Mouse (Mus musculus) gastrocnemius, postnatal 10 days (tissue): ENCODE results near the gene Itgb4. TPM values are rescaled to one million over a fixed set of nuclear protein-coding genes. Genes with fewer than 3 reads are reported as not detected.
A peak's percentile ranks its signal among the peaks of the same experiment; 100 is the strongest.

Source experiments
- DNase-seq: peaks from one replicate; pipeline ENCODE4 v3.0.0; 2021; ENCODE audit warnings: mixed read lengths
- total RNA-seq, 2 experiments: library from RNA; stranded (reverse); gene quantifications; 2 replicates each; pipeline ENCODE4 v1.2.3; 2021

The Itgb4 gene
- total RNA-seq, 2 experiments from 2014 or later, result 4.6 to 4.9 TPM

DNA sequence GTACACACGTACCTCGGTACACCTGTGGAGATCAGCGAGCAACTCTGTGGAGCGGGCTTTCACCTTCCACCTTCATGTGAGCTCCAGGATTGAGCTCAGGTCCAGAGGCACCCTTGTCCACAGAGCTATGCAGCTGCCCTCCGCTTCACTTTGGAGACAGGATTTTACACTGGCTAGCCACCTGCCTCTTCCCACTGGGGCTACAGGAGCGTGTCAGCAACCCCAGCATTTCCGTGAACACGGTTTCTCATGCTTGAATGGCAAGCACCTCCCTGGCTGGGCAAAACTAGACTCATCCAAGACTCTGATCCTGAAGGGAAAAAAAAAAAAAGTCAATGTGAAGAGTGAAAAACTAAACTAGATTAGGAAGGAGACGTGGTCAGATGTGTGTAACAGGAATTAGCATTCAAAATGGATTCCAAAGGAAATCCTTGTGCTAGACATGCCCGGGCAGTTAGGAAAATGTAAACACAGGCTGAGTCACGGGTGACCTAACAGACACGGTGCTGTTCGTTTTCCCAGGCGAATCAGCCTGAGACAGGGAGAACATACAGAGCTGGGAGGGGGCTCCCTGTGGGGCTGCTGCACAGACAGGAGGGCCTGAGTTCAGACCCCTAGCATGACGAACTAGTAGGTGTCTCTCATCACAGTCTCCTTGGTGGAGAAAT is 4.4 kb upstream of the Itgb4 start:
- no peak for DNase-seq

DNA sequence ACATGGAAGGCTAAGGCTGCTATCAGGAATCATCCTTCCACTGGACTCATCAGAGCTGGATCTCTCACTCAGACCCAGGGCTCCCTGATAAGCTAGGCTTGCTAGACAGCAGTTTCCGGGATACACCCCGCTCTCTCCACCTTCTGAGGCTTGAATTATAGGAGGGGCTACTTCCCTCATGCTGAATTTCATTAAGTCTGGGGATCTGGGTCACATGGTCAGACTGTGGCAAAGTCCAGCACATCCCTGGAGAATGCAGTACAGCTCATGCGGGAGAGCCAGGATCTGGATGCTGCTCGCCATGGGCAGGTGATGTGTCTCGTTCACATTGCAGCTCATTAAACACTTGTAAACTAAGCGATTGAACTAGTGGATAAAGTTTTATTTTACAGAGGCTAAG is 3.5 kb upstream of the Itgb4 start:
- DNase-seq, result no peak

GRCm38 (mm10) chr11:115975083-115975420 is 543 bp downstream of the Itgb4 start:
- DNase-seq, result no peak

- DNase-seq, result no peak
These were observed 1.0 kb downstream of the Itgb4 start for GRCm38 (mm10) chr11:115975544-115975943.

- no peak for DNase-seq
These were observed 8.0 kb downstream of the Itgb4 start for GRCm38 (mm10) chr11:115982472-115982871.

- DNase-seq, result no peak
These were observed 8.8 kb downstream of the Itgb4 start for GRCm38 (mm10) chr11:115983291-115983690.

GRCm38 (mm10) chr11:115989686-115990085 is 15.2 kb downstream of the Itgb4 start:
- DNase-seq, result no peak

GRCm38 (mm10) chr11:115992098-115992497 is 17.6 kb downstream of the Itgb4 start:
- no peak for DNase-seq

DNA sequence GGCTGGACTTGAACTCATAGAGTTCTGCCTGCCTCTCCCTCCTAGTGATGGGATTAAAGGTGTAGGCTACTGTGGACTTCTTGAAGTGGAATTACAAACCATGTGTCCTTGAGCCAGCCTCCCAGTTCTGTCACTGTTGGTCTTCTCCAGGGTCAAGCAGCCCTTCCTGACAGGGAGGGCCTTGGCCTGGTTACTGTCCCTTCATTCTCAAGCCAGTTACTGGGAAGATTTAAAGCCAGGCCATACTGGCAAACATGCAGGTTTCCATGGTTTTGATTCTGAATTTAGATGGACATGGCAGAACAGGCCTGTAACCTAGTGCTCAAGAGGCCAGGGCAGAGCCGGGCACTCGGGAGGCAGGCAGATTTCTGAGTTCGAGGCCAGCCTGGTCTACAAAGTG is 20.7 kb downstream of the Itgb4 start:
- DNase-seq, result no peak

DNA sequence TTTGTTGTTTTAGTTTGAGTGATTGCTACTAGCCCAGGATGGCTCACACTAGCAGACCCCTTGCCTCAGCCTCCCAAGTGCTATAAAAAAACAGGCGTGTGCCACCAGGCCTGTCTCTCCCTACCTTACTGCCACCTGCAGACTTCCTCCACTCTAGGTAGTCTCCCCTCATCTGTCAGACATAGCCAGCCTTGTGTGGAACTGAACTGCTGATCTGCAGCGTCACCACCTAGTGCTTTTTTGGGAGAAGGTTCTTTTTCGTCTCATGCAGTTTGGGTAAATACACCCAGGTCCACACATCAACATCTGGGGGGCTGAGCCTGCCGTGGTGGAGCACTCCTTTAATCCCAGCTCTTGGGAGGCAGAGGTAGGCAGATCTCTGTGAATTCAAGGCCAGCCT is 22.5 kb downstream of the Itgb4 start:
- no peak for DNase-seq

DNA sequence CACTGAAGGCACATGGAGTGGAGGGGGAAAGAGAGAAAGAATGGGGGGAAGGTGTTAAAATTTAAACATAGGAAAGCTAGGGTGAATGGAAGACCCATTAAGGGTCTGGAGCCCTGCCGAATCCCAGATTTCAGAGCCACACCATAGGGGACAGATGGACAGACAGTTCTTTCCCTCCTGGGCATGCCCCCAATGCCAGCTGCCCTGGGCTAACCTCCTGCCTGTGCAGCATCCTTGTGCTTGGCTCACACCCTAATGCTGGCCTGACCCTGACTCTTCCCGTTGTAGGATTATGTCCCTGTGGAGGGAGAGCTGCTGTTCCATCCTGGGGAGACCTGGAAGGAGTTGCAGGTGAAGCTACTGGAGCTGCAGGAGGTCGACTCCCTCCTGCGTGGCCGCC is 23.2 kb downstream of the Itgb4 start:
- no peak for DNase-seq

GRCm38 (mm10) chr11:115999027-115999426 is 24.5 kb downstream of the Itgb4 start:
- DNase-seq, result no peak

- peak; percentile 81 for DNase-seq
These were observed 25.1 kb downstream of the Itgb4 start for GRCm38 (mm10) chr11:115999538-116000143.

- no peak for DNase-seq
These were observed 26.1 kb downstream of the Itgb4 start for GRCm38 (mm10) chr11:116000607-116001006.

GRCm38 (mm10) chr11:116001725-116002124 is 27.2 kb downstream of the Itgb4 start:
- DNase-seq, result no peak

- DNase-seq, result no peak
These were observed 28.4 kb downstream of the Itgb4 start for GRCm38 (mm10) chr11:116002894-116003293.

GRCm38 (mm10) chr11:116004186-116004823 is 29.8 kb downstream of the Itgb4 start:
- DNase-seq, result no peak

GRCm38 (mm10) chr11:116004840-116005700 is 30.6 kb downstream of the Itgb4 start:
- DNase-seq, result peak; percentile 81

- DNase-seq, result no peak
These were observed 31.4 kb downstream of the Itgb4 start for GRCm38 (mm10) chr11:116005701-116006419.

GRCm38 (mm10) chr11:116007095-116007850 is 32.8 kb downstream of the Itgb4 start:
- no peak for DNase-seq

- DNase-seq, result no peak
These were observed 33.9 kb downstream of the Itgb4 start for GRCm38 (mm10) chr11:116008411-116008810.
